Mouse (Mus musculus): ENCODE measurements around the gene Ulk4. TPM values are rescaled to one million over a fixed set of nuclear protein-coding genes. Genes with fewer than 3 reads are reported as not detected.

Ulk4 gene
- polyA plus RNA-seq, 1 experiment = 7.8 TPM

DNA sequence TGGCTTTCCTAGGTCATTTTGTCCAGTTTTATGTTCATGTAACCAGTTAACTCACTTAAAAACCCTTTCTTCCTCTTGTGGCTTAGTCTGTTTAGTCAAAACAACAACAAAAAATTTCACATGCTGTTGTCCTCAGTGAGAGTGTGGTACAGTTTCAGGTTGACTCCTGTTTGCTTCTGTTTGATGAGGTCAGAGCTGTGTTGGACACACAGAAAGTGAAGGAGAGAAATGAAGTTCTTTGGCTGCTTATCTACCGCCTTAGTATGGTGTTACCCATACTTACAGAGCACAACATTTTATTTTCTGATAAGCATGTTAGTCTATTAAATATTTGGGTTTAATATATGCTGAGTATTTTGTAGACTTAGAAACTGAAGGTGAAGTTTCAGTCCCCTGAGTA is 333.2 kb downstream of the Ulk4 start:
- TF ChIP-seq CTCF (IDR thresholded peaks at IDR 0.05; ENCODE audit: borderline replicate concordance, extremely low read depth, insufficient read depth, insufficient read length) (no peak), POLR2A (IDR thresholded peaks at IDR 0.05; ENCODE audit: borderline replicate concordance, extremely low read depth, insufficient read depth, insufficient read length, poor library complexity, severe bottlenecking) (no peak)
- no peak for DNase-seq (ENCODE audit: low read depth)

DNA sequence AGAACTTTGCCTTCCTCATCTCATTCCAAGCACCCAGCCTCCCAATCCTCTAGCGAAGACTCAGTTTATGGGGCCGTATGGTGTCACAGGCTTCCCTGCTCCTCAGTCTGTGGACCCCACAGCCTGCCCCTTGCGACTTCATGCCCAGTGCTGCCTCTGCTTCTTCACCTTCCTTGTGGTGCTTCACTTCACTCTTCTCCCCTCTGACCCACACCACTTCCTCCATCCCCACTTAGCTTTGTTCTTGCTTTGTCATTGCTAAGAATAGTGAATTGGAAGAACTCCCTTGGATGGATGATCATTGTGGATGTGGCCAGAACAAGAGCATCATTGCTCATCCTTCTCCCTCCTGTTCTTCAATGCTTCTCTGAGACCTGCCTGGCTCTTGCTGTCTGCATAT is 336.1 kb downstream of the Ulk4 start:
- TF ChIP-seq POLR2A (IDR thresholded peaks at IDR 0.05; ENCODE audit: borderline replicate concordance, extremely low read depth, insufficient read depth, insufficient read length, poor library complexity, severe bottlenecking) = no peak
- no peak for TF ChIP-seq CTCF (IDR thresholded peaks at IDR 0.05; ENCODE audit: borderline replicate concordance, extremely low read depth, insufficient read depth, insufficient read length)
- no peak for DNase-seq (ENCODE audit: low read depth)

DNA sequence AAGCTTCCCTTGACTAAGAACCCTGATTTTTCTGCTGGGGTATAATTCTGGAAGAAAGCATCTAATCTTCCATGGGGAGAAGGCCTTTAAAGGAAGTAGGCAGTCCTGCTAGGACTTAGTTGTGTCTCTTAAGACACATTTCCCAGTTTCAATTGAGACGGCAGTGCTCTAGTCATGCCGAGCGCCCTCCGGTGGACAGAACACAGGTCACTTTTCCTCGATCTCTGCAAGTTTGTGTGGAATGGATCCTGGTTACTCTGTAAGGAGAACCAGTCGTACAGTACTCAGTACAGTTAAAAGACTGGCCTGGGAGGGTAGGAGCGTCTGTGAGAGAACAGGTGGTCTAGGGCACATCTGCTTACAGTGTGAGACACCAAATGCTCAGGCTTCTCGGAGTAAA is 340.6 kb downstream of the Ulk4 start:
- TF ChIP-seq POLR2A (IDR thresholded peaks at IDR 0.05; ENCODE audit: borderline replicate concordance, extremely low read depth, insufficient read depth, insufficient read length, poor library complexity, severe bottlenecking) (no peak), CTCF (IDR thresholded peaks at IDR 0.05; ENCODE audit: borderline replicate concordance, extremely low read depth, insufficient read depth, insufficient read length) (peak; percentile 83)
- DNase-seq (ENCODE audit: low read depth) = peak; percentile 83

DNA sequence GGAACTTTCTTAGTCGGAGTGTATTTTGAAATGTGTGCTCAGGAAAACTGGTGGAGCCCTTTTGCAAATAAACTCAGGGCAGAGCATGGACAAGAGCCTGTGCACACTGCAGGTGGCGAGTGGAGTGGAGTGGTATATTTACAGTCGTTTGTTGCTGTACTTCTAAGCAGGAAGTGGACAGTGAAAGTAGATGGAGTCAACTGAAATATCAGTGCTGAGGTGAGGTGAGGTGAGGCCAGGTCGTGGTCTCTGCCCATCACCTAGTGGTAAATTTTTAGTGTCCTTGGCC is 341.4 kb downstream of the Ulk4 start:
- no peak for DNase-seq (ENCODE audit: low read depth)
- no peak for TF ChIP-seq CTCF (IDR thresholded peaks at IDR 0.05; ENCODE audit: borderline replicate concordance, extremely low read depth, insufficient read depth, insufficient read length)
- TF ChIP-seq POLR2A (IDR thresholded peaks at IDR 0.05; ENCODE audit: borderline replicate concordance, extremely low read depth, insufficient read depth, insufficient read length, poor library complexity, severe bottlenecking) = no peak

DNA sequence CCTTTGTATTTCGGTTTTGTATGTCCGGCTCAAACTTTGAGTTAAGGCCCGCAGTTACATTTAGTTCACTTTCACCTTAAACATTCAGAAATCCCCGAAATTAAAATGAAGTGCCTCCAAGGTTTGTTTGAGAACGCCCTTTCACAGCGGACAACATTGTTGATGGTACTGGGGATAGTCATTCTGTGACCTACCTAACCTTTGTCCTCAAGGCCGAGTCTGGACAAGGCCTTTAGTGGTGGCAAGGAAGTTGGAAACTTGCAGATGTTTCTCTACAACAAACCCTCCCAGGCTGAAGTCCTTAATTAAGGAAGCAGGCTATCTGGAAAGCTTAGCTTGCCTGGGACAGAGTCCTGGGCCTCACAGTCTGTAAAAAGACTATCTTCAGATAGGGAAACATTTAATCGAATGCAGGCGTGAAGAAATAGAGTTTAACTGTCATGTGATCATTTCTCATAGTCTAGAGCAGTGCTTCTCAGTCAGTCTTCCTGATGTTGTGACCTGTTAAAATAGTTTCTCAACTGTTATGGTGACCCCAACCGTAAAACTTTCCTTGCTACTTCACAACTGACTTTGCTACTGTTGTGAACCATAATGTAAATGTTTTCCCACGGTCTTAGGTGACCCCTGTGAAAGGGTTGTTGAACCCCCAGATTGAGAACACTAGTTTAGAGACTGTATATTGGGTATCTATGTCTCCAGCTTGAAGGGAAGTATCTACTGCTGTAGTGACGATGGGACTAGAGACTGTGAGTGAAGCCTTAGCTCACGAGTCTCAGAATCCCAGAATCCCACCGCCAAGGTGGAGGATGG is 342.0 kb downstream of the Ulk4 start:
- TF ChIP-seq CTCF (IDR thresholded peaks at IDR 0.05; ENCODE audit: borderline replicate concordance, extremely low read depth, insufficient read depth, insufficient read length) = no peak
- no peak for TF ChIP-seq POLR2A (IDR thresholded peaks at IDR 0.05; ENCODE audit: borderline replicate concordance, extremely low read depth, insufficient read depth, insufficient read length, poor library complexity, severe bottlenecking)
- no peak for DNase-seq (ENCODE audit: low read depth)

DNA sequence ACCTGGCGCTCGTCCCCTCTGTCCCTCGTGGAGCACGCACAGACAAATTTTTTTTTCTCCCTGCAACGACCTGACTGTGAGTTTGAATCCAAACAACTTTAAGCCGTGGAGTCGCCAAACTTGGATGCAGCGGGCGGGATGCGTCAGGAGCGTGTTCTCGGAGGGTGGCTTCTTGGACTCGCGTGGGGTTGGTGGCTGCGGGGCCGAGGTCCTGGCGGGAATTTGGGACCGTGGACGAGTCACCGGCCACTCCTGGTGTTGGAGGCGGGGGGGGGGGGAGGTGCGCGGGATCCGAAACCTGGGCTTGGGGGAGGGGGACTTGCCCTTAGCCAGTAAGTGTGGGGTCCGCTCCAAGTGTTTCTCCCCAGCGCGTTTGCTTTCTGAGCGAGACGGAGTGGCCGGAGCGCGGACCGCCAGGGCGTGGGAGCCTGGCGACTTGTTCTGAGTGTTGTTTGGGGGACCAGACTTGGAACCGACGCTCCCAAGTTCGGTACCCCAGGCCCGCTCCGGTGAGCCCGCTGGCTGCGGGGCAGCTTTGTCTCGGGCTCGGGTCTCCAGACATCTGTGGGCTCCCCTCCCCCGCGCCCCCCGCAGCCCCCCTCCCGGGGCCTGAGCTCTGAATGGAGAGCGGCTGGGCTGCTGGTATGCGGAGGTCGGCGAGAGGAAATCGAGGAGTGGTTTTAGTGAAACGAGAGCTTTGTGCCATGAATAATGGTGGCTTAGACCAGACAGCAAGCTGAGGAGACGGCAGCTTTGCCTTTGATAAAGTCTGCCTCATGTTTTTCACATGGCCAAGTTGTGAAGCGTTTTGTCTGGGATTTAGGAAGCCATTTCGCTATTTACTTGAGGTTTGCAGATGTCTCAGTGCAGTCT is 342.9 kb downstream of the Ulk4 start:
- DNase-seq (ENCODE audit: low read depth) = peak; percentile 84
- TF ChIP-seq POLR2A (IDR thresholded peaks at IDR 0.05; ENCODE audit: borderline replicate concordance, extremely low read depth, insufficient read depth, insufficient read length, poor library complexity, severe bottlenecking) (no peak), CTCF (IDR thresholded peaks at IDR 0.05; ENCODE audit: borderline replicate concordance, extremely low read depth, insufficient read depth, insufficient read length) (no peak)

DNA sequence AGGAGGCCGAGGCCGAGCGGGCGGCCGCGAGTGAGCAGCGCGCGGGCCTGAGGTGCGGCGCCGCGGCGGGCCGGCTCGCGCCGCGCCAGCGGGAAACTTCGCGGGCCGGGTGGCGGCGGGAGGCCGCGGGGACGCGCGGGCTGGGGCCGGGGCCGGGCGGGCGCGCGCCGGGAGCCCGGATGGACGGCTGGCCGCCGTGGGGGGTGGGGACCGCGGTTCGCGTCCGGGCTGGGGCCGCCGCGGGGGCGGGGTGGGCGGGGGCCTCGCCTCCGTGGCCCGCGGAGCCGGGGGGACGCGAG is 343.5 kb downstream of the Ulk4 start:
- TF ChIP-seq POLR2A (IDR thresholded peaks at IDR 0.05; ENCODE audit: borderline replicate concordance, extremely low read depth, insufficient read depth, insufficient read length, poor library complexity, severe bottlenecking) = no peak
- DNase-seq (ENCODE audit: low read depth) = no peak

DNA sequence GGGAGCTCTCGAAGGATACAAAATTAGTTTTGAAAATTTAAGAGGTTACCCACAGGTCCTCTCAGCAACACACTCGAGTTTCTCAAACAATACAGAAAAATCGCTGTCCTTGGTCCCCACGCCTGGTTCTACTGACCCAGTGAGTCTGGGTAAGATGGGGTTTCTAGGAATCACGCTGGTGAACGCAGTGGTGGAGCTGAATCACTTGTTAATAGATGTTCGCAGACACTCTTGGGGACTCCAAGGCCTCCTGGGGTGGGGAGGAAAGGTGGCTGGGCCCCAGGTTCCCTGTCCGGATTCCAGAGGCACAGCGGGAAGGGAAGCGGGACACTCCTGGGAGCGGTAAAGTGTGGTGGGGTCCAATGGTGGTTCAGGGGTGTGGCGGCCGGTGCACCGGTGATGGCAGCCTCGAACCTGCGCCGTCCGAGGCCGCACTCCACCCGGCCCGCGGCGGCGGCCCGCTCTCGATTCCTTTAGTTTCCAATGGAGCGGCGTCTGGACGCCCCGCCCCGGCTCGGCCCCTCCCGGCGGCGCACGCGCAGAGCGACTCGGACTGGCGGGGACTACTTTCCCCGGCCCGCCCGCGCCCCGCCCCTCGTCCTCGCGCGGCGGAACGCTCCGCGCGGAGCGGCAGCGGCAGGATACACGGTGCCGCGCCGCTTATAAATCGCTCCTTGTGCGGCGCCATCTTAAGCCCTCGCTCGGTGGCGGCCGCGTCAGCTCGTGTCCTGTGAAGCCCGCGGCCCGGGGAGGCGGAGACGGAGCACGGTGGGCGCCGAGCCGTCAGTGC is 344.0 kb downstream of the Ulk4 start:
- TF ChIP-seq CTCF (IDR thresholded peaks at IDR 0.05; ENCODE audit: borderline replicate concordance, extremely low read depth, insufficient read depth, insufficient read length) (no peak), POLR2A (IDR thresholded peaks at IDR 0.05; ENCODE audit: borderline replicate concordance, extremely low read depth, insufficient read depth, insufficient read length, poor library complexity, severe bottlenecking) (peak; percentile 100)
- DNase-seq (ENCODE audit: low read depth) = peak; percentile 99

DNA sequence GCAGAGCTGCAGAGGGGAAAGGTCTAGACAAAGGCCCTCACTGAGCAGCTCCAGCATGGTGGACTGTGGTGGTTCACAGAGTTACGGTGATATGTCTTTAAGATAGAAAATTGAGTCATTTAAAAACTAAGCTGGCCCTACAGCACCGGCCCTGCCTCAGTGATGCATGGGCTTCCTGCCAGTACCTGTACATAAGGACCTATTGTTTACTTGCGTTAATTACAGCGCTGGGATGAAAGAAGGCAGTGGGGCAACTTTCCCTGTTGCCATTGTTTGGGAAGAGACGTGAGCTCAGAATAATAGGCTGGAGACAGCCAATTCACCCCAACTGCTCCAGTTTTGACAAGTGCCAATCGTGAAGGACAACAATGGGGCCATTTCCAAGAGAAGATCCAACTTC is 344.6 kb downstream of the Ulk4 start:
- TF ChIP-seq POLR2A (IDR thresholded peaks at IDR 0.05; ENCODE audit: borderline replicate concordance, extremely low read depth, insufficient read depth, insufficient read length, poor library complexity, severe bottlenecking) (no peak), CTCF (IDR thresholded peaks at IDR 0.05; ENCODE audit: borderline replicate concordance, extremely low read depth, insufficient read depth, insufficient read length) (no peak)
- DNase-seq (ENCODE audit: low read depth) = peak; percentile 77

DNA sequence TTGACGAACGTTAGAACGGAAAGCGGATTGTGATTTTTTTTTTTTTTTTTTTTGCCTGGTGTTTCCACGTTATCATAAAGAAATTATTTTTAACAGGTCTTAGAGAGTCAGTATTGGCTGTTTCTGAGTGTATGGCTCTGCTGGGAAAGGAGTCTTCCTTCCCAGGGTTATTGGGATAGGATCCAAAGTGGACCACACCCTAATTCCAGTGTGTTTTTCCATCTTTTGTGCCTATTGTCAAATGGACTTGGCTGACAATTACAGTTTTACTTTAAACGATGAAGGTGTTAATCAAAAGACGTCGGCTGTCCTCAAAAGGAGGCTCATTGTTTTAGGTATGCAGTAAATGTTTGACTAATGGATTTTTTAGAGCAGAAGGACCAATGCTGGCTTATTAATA is 346.2 kb downstream of the Ulk4 start:
- TF ChIP-seq CTCF (IDR thresholded peaks at IDR 0.05; ENCODE audit: borderline replicate concordance, extremely low read depth, insufficient read depth, insufficient read length) (no peak), POLR2A (IDR thresholded peaks at IDR 0.05; ENCODE audit: borderline replicate concordance, extremely low read depth, insufficient read depth, insufficient read length, poor library complexity, severe bottlenecking) (no peak)
- no peak for DNase-seq (ENCODE audit: low read depth)

DNA sequence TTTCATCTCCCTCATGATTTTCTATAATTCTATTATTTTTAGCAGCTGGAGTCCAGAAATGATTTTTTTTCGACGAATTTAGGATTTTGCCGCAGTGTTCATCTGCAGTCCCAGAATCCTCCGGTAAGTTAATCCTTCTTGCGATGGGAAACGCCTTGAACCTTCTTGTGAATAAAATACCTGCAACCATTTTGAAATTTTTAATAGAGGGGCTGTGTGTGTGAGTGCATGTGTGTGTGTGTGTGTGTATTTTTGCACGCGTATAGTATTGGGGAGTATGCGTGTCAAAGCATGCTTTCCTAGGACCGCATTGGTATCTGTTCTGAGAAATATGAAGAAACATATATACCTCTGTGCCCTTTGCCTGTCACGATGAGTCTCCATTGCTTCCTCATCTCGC is 347.0 kb downstream of the Ulk4 start:
- peak; percentile 23 for DNase-seq (ENCODE audit: low read depth)

More for the DNA sequence above, 347.0 kb downstream of the Ulk4 start:
- TF ChIP-seq POLR2A (IDR thresholded peaks at IDR 0.05; ENCODE audit: borderline replicate concordance, extremely low read depth, insufficient read depth, insufficient read length, poor library complexity, severe bottlenecking) (no peak), CTCF (IDR thresholded peaks at IDR 0.05; ENCODE audit: borderline replicate concordance, extremely low read depth, insufficient read depth, insufficient read length) (no peak)
